Mouse (Mus musculus): ENCODE data around the gene Ift122.

The Ift122 gene

GRCm38 (mm10) chr6:115853091-115853813 is at the start of gene Ift122, which contains the start of gene Mbd4:
TSS of gene Ift122 (plus strand) at chr6:115853470.
TSS of gene Mbd4 (minus strand) at chr6:115853371.
- DNase-seq: peak; percentile 99

- peak; percentile 79 to 91 for DNase-seq
Measured at GRCm38 (mm10) chr6:115803541-115804382, 49.5 kb upstream of the Ift122 start.

- no peak for DNase-seq
Measured at GRCm38 (mm10) chr6:115804432-115805192, 48.7 kb upstream of the Ift122 start.

- DNase-seq: peak in 1 of 2 experiments; percentile 14
Measured at GRCm38 (mm10) chr6:115807464-115808195, 45.6 kb upstream of the Ift122 start.

- peak in 1 of 2 experiments; percentile 12 for DNase-seq
Measured at GRCm38 (mm10) chr6:115808196-115808487, 45.1 kb upstream of the Ift122 start.

- peak; percentile 90 for DNase-seq
Measured at GRCm38 (mm10) chr6:115808488-115809231, 44.6 kb upstream of the Ift122 start, which contains the start of gene Rpl32. TSS of gene Rpl32 (minus strand) at chr6:115808747.

GRCm38 (mm10) chr6:115811606-115812005 is 41.7 kb upstream of the Ift122 start:
- no peak for DNase-seq

- peak; percentile 68 to 86 for DNase-seq
Measured at GRCm38 (mm10) chr6:115814104-115814503, 39.2 kb upstream of the Ift122 start.

- DNase-seq: no peak
Measured at GRCm38 (mm10) chr6:115815041-115815440, 38.2 kb upstream of the Ift122 start.

- DNase-seq: no peak
Measured at GRCm38 (mm10) chr6:115818129-115818528, 35.1 kb upstream of the Ift122 start.

GRCm38 (mm10) chr6:115821216-115821993 is 31.9 kb upstream of the Ift122 start:
- peak in 1 of 2 experiments; percentile 39 for DNase-seq

- peak; percentile 65 to 82 for DNase-seq
Measured at GRCm38 (mm10) chr6:115823850-115824464, 29.3 kb upstream of the Ift122 start.

GRCm38 (mm10) chr6:115830779-115831601 is 22.3 kb upstream of the Ift122 start:
- no peak for DNase-seq

- DNase-seq: no peak
Measured at GRCm38 (mm10) chr6:115832152-115832850, 21.0 kb upstream of the Ift122 start.

- no peak for DNase-seq
Measured at GRCm38 (mm10) chr6:115833861-115834260, 19.4 kb upstream of the Ift122 start.

GRCm38 (mm10) chr6:115838161-115838597 is 15.1 kb upstream of the Ift122 start, which contains the start of gene Efcab12:
TSS of gene Efcab12 (minus strand) at chr6:115838412.
- peak; percentile 80 to 86 for DNase-seq

- no peak for DNase-seq
Measured at GRCm38 (mm10) chr6:115838745-115839144, 14.5 kb upstream of the Ift122 start.

GRCm38 (mm10) chr6:115845006-115845405 is 8.3 kb upstream of the Ift122 start:
- no peak for DNase-seq

All from kidney, postnatal 36 days (tissue).